Comparison of ENCODE assay signal across 9 mouse cellular contexts in the genomic region with DNA sequence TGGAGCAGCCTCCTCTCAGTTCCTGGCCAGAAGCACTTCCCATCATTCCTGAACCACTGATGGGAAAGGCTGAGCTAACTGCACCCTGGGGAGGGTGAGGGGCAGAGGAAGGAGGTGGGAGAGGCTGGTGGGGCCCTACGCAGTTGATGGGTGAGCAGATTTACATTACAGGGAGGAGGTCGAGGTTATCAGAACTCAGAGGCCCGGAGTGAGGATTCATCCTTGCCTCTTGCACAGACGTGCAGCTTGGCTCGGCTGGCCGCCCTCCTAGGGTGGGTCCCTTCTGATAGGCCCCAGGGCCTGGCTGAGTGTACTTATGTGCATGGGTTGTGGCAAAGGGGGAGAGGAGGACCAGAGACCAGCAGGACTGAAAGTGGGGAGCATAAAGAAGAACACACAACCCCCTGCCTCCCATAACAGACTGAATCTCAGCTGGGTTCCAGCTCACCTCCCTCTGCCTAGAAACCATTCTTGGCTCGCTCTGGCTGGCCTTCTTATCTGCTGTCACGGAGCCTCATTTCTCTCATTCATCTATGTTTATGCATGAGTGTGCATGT. TPM values are rescaled to one million over a fixed set of nuclear protein-coding genes. Genes with fewer than 3 reads are reported as not detected.
A peak's percentile ranks its signal among the peaks of the same experiment; 100 is the strongest.
DNase-seq lines count a peak whose midpoint lies in the region; ATAC-seq lines count a peak whose summit lies in the region.
"Had no signal": no experiment of that assay in that cellular context is flagged by ENCODE, and none has a peak within 500 bp of the region (broad histone marks: within the 10 kb centered on the region; RNA-seq: fewer than 3 reads in every experiment).

No protein-coding gene starts in this region.

- ATAC-seq in heart, embryonic 13.5 days (ENCODE audit: extremely low read depth, insufficient number of reproducible peaks, low FRiP score, low TSS enrichment), result no peak
- peak; percentile 41 for ATAC-seq in hindbrain, embryonic 16.5 days
- no peak for ATAC-seq in midbrain, embryonic 12.5 days (ENCODE audit: low FRiP score, low read depth)

- peak overlapping the region; percentile 48 for H3K9ac ChIP-seq in heart, embryonic 13.5 days
- H3K9ac ChIP-seq in hindbrain, embryonic 16.5 days (ENCODE audit: low read depth, low read length), result no peak overlapping the region; the same call in 1 of the 2 replicates
- no peak overlapping the region for H3K9ac ChIP-seq in midbrain, embryonic 12.5 days (replicated peaks)

- 0 out of 2 replicates have a peak, but pooled peaks cover 3% of the 10 kb centered on the region for H3K36me3 ChIP-seq in heart, embryonic 13.5 days
- no peaks in the 10 kb centered on the region for H3K36me3 ChIP-seq in hindbrain, embryonic 16.5 days (ENCODE audit: control insufficient read depth, insufficient read depth, low read length)
- H3K36me3 ChIP-seq in midbrain, embryonic 12.5 days, result no peaks in the 10 kb centered on the region

- DNase-seq in heart, adult 8-10 months (ENCODE audit: low spot score), result no peak
- peak; percentile 81 for DNase-seq in cerebellum, adult 9-10 months
- DNase-seq in left cerebral cortex, postnatal 10 days (ENCODE audit: extremely low spot score in 1 of 2, low spot score in 2 of 2), result no peak
- DNase-seq in spleen, postnatal 14 days (ENCODE audit: low spot score in 2 of 2), result no peak
- DNase-seq in thymus, postnatal 10 days (ENCODE audit: low spot score in 2 of 2), result no peak

- H3K27me3 ChIP-seq in heart, embryonic 13.5 days (replicated peaks), result no peaks in the 10 kb centered on the region
- H3K27me3 ChIP-seq in hindbrain, embryonic 16.5 days (replicated peaks; ENCODE audit: control insufficient read depth, insufficient read depth, low read length), result no peaks in the 10 kb centered on the region
- peaks cover 8% of the 10 kb centered on the region for H3K27me3 ChIP-seq in midbrain, embryonic 12.5 days
- H3K27me3 ChIP-seq: CH12.LX had no signal

- peak overlapping the region; percentile 49 for H3K27ac ChIP-seq in heart, embryonic 13.5 days (replicated peaks)
- H3K27ac ChIP-seq in hindbrain, embryonic 16.5 days (ENCODE audit: low read depth, low read length), result peak overlapping the region; percentile 60
- H3K27ac ChIP-seq in midbrain, embryonic 12.5 days (replicated peaks), result 0 out of 2 replicates have a peak overlapping the region, but pooled peaks have one; percentile 26

- H3K4me2 ChIP-seq in heart, embryonic 13.5 days, result no peak overlapping the region
- H3K4me2 ChIP-seq in hindbrain, embryonic 16.5 days (ENCODE audit: low read length), result no peak overlapping the region
- no peak overlapping the region for H3K4me2 ChIP-seq in midbrain, embryonic 12.5 days (replicated peaks)

- no peaks in the 10 kb centered on the region for H3K9me3 ChIP-seq in heart, embryonic 13.5 days
- no peaks in the 10 kb centered on the region for H3K9me3 ChIP-seq in hindbrain, embryonic 16.5 days (ENCODE audit: control insufficient read depth, low read length)
- H3K9me3 ChIP-seq in midbrain, embryonic 12.5 days, result no peaks in the 10 kb centered on the region

- WGBS in heart, embryonic 13.5 days, result 18% methylated on average over 8 of the region's 8 CpGs
- WGBS in hindbrain, embryonic 16.5 days, result 24% methylated on average over 8 of the region's 8 CpGs
- 41% methylated on average over 8 of the region's 8 CpGs for WGBS in midbrain, embryonic 12.5 days

- intact Hi-C loops in left cerebral cortex, postnatal 10 days (cut with DNase I), result no loop called here

- H3K4me1 ChIP-seq in heart, embryonic 13.5 days, result peaks cover 59% of the 10 kb centered on the region
- H3K4me1 ChIP-seq in hindbrain, embryonic 16.5 days (ENCODE audit: control insufficient read depth, insufficient read depth, low read depth, low read length), result peaks cover 36% of the 10 kb centered on the region
- H3K4me1 ChIP-seq in midbrain, embryonic 12.5 days, result peaks cover 40% of the 10 kb centered on the region

- no peak overlapping the region for H3K4me3 ChIP-seq in heart, embryonic 13.5 days
- no peak overlapping the region for H3K4me3 ChIP-seq in hindbrain, embryonic 16.5 days (ENCODE audit: low read length)
- H3K4me3 ChIP-seq in midbrain, embryonic 12.5 days, result no peak overlapping the region

RNA-seq across cellular contexts. Expression of a gene that starts 30.1 kb away (rescaled TPM):
- polyA plus RNA-seq in heart, embryonic 13.5 days (2015; fragmentation: Nextera tagmentation; extraction: Ambion mirVana), result 6.8 and 8.4 TPM in 2 replicates
- total RNA-seq in heart, adult 8-10 months (2022), result 10 to 100 TPM; 16.2 to 28.4 (median 19.5) TPM
- 17.4 and 19.8 TPM in 2 replicates for polyA plus RNA-seq in hindbrain, embryonic 16.5 days (2015; fragmentation: Nextera tagmentation; extraction: Ambion mirVana)
- polyA plus RNA-seq in midbrain, embryonic 12.5 days (2016; fragmentation: Nextera tagmentation; extraction: Ambion mirVana), result 13.4 and 14.1 TPM in 2 replicates
- total RNA-seq in left cerebral cortex, postnatal 10 days (2021), result 100 to 1,000 TPM; 167 to 196 TPM
